Mouse (Mus musculus): ENCODE results near the gene Eif3m.

DNA sequence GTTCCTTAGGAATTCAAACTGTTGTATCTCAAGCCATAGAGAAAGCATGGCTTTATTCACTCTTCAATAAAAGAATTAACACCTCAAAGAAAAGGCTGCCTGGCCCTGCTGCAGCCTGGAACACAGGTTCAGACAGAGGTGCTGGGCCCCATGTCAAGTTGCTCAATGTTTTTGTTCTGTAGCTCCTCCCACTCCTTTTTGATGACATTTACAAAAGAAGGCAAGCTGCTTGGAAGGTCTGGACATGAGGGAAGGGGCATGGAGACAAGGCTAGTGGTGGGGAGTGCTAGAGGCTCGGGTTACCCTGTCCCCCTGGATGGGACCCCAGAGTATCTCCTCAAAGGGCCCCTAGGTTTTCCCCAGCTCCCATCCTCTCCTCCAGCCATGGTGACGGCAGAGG lies 35.2 kb downstream of the Eif3m start:
- TF ChIP-seq GATA1 (IDR thresholded peaks at IDR 0.05; ENCODE audit: borderline replicate concordance, low read length) (no peak), FLI1 (IDR thresholded peaks at IDR 0.05; ENCODE audit: low read length) (no peak)

Measured in megakaryocyte, embryonic 14.5 days (primary cell).